Mouse (Mus musculus) subcutaneous adipose tissue, adult 2 months (tissue): ENCODE data around the gene Olfr361. TPM values are rescaled to one million over a fixed set of nuclear protein-coding genes. Genes with fewer than 3 reads are reported as not detected.

Source experiments
- polyA plus RNA-seq: library from polyadenylated mRNA; depleted of rRNA; stranded (reverse); fragments of >200 nt; gene quantifications from 2 replicates; pipeline ENCODE4 v1.2.3, GENCODE M21; 2012; ENCODE audit warnings: low replicate concordance; rRNA removed

Olfr361 gene
- polyA plus RNA-seq, result not detected in 2 replicates

DNA sequence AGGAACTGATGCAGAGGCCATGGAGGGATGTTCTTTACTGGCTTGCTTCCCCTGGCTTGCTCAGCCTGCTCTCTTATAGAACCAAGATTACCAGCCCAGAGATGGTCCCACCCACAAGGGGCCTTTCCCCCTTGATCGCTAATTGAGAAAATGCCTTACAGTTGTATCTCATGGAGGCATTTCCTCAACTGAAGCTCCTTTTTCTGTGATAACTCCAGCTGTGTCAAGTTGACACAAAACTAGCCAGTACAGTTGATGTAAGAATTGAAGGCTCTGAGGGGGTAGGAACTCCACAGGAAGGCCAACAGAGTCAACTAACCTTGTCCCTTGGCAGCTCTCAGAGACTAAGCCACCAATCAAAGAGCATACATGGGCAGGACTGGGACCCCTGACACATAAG is at the start of gene Olfr361:
Gene Olfr361 (minus strand): TSS at position 101 of the 400 bp plus-strand sequence.

DNA sequence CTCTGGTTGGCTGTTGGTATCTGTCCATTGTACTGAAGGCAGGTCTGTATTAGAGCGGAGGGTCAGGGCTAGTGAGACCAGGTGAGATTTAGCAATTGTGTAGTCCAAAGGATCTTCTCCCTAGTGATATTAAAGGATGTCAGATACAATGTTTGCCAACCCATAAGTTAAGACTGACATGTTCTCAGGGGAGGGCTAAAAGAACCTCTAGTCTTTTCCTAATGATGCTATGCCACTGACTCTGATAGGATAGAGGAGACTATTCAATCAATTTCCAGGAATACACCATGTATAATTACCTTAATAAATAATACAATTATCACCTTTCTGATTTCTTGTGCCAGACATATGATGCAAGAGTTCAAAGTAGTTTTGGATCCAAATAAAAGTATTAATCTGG is 28.7 kb upstream of the Olfr361 start, which contains the start of gene Olfr362:
Gene Olfr362 (minus strand): TSS at position 101 of the 400 bp plus-strand sequence.

DNA sequence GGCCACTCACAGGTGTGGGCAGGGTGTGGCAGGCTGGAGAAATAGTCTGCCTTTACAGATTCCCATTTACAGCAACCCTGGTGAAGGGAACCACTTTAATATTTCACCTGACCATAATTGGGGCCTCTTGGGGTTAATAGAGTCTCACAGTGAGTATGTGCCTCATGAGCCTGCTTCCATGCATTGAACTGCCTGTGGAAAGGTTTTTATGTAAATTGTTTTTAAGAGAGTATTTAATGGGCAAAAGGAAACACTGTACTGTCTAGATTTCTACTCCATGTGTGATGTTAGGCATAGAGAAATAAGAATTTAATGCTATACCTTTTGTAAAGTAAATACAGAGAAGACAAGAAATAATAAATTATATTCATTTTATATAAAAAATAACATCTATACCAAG is 23.6 kb downstream of the Olfr361 start, which contains the start of gene Olfr360:
Gene Olfr360 (plus strand): TSS at position 301 of the 400 bp plus-strand sequence.

Other genes with a start within 250 kb of the Olfr361 start
- not detected in 2 replicates for gene Olfr350, start 243.0 kb downstream of the Olfr361 start, polyA plus RNA-seq
- not detected in 2 replicates for gene Olfr351, start 226.6 kb downstream of the Olfr361 start, polyA plus RNA-seq
- gene Olfr352, start 220.8 kb downstream of the Olfr361 start, polyA plus RNA-seq, result not detected in 2 replicates
- not detected in 2 replicates for gene Olfr353, start 196.4 kb downstream of the Olfr361 start, polyA plus RNA-seq
- not detected in 2 replicates for gene Olfr354, start 183.6 kb downstream of the Olfr361 start, polyA plus RNA-seq
- gene Olfr355, start 160.4 kb downstream of the Olfr361 start, polyA plus RNA-seq, result not detected in 2 replicates
- gene Olfr356, start 152.2 kb downstream of the Olfr361 start, polyA plus RNA-seq, result not detected in 2 replicates
- gene Olfr357, start 95.5 kb downstream of the Olfr361 start, polyA plus RNA-seq, result not detected in 2 replicates
- gene Olfr358, start 80.0 kb downstream of the Olfr361 start, polyA plus RNA-seq, result not detected in 2 replicates
- gene Olfr360, start 23.5 kb downstream of the Olfr361 start, polyA plus RNA-seq, result not detected in 2 replicates
- not detected in 2 replicates for gene Olfr362, start 28.6 kb upstream of the Olfr361 start, polyA plus RNA-seq
- gene Olfr364-ps1, start 50.0 kb upstream of the Olfr361 start, polyA plus RNA-seq, result not detected in 2 replicates
- gene Olfr365, start 98.9 kb upstream of the Olfr361 start, polyA plus RNA-seq, result not detected in 2 replicates
- gene Olfr366, start 122.3 kb upstream of the Olfr361 start, polyA plus RNA-seq, result not detected in 2 replicates
- not detected in 2 replicates for gene Olfr368, start 237.2 kb upstream of the Olfr361 start, polyA plus RNA-seq